In the genomic region with DNA sequence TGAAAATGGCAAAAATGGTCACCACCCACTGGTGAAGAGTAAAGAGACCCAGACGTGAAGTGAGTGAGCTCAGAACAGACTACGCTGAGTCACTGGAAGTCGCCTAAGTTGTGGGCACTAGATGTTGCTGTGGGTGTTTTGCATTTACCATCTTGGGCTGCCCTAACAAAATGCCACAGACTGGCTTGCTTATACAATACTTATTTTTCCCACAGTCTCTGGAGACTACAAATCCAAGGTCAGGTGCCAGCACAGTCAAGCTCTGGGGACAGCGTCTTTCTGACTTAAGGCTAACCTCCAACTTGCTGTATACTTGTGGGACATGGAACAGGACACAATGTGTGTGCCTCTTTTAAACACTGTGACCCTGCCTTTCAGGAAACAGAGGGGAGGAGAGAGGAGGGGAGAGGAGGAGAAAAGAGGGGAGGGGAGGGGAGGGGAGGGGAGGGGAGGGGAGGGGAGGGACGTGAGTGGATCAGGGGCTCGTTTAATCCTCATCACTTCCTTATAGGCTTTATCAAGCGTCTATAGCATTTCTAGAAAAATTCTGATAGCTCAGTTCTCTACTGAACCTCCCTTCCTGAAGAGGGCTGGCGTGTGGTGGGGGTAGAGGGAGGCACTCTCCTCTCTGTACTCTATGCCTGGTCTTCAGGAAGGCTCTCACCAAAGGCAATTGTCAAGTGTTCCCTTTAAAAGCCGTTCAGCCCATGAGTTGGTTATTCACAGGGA, we compare ENCODE assay signal across 14 mouse cellular contexts. TPM values are rescaled to one million over a fixed set of nuclear protein-coding genes. Genes with fewer than 3 reads are reported as not detected.
DNase-seq lines count a peak whose midpoint lies in the region; ATAC-seq and TF ChIP-seq lines count a peak whose summit lies in the region.
"Had no signal": no experiment of that assay in that cellular context is flagged by ENCODE, and none has a peak within 500 bp of the region (broad histone marks: within the 10 kb centered on the region; RNA-seq: fewer than 3 reads in every experiment).

No protein-coding gene starts in this region.

- intact Hi-C loops in heart, postnatal 25 days (cut with DNase I) = no loop called here

- TF ChIP-seq CTCF in bone marrow macrophage, adult 2 months (IDR thresholded peaks at IDR 0.05; ENCODE audit: low read depth, low read length) = no peak
- TF ChIP-seq CTCF in liver, embryonic 14.5 days (IDR thresholded peaks at IDR 0.05; ENCODE audit: low read depth) = no peak

- DNase-seq in heart, postnatal 25 days (ENCODE audit: low spot score) = no peak
- DNase-seq in 3T3-L1 (ENCODE audit: low read depth, low spot score) = peak; percentile 59
- no peak for DNase-seq in liver, embryonic 14.5 days (ENCODE audit: low read depth in 3 of 3, low spot score in 3 of 3)
- DNase-seq in gastrocnemius, postnatal 10 days = no peak
- DNase-seq in kidney, adult 18-20 months = no peak
- DNase-seq: cerebellum, adult 2 months; embryo, embryonic 11 days; kidney, adult 9 months; layer of hippocampus, adult 9-11 months; thymus, adult 2 months had no signal

- no peak for TF ChIP-seq EP300 in liver, embryonic 14.5 days (IDR thresholded peaks at IDR 0.05; ENCODE audit: low read depth)

- TF ChIP-seq POLR2A in bone marrow macrophage, adult 2 months (IDR thresholded peaks at IDR 0.05; ENCODE audit: borderline replicate concordance, low read depth, low read length) = no peak

- H3K4me3 ChIP-seq in heart, embryonic 13.5 days = no peak overlapping the region
- H3K4me3 ChIP-seq in bone marrow macrophage, adult 2 months (ENCODE audit: insufficient read depth, low read length) = no peak overlapping the region
- H3K4me3 ChIP-seq in liver, embryonic 14.5 days (ENCODE audit: insufficient read depth in 1 of 2, low read depth in 2 of 2, low read length in 2 of 2) = no peak overlapping the region
- no peak overlapping the region for H3K4me3 ChIP-seq in midbrain, embryonic 15.5 days
- H3K4me3 ChIP-seq: forebrain, embryonic 10.5 days had no signal

- peak overlapping the region; percentile 20; the same call in 1 of the 2 replicates for H3K27ac ChIP-seq in heart, embryonic 13.5 days (replicated peaks)
- peak overlapping the region; percentile 31; the same call in 1 of the 2 replicates for H3K27ac ChIP-seq in bone marrow macrophage, adult 2 months (ENCODE audit: insufficient read depth, low read depth, low read length)
- H3K27ac ChIP-seq in liver, embryonic 14.5 days = peak overlapping the region; percentile 51
- H3K27ac ChIP-seq in midbrain, embryonic 15.5 days = no peak overlapping the region
- H3K27ac ChIP-seq: forebrain, embryonic 10.5 days had no signal

- no peaks in the 10 kb centered on the region for H3K36me3 ChIP-seq in heart, embryonic 13.5 days
- no peaks in the 10 kb centered on the region for H3K36me3 ChIP-seq in liver, embryonic 14.5 days (replicated peaks; ENCODE audit: control insufficient read depth, insufficient read depth, low read depth)
- H3K36me3 ChIP-seq in midbrain, embryonic 15.5 days (replicated peaks) = no peaks in the 10 kb centered on the region
- H3K36me3 ChIP-seq: forebrain, embryonic 10.5 days had no signal

- H3K9ac ChIP-seq in heart, embryonic 13.5 days = no peak overlapping the region
- H3K9ac ChIP-seq in liver, embryonic 14.5 days (replicated peaks) = peak overlapping the region; percentile 50
- H3K9ac ChIP-seq in midbrain, embryonic 15.5 days = no peak overlapping the region

- H3K4me1 ChIP-seq in heart, embryonic 13.5 days = peaks cover 46% of the 10 kb centered on the region
- peaks cover 41% of the 10 kb centered on the region for H3K4me1 ChIP-seq in bone marrow macrophage, adult 2 months (ENCODE audit: control insufficient read depth, insufficient read depth, low read length)
- H3K4me1 ChIP-seq in liver, embryonic 14.5 days (replicated peaks; ENCODE audit: control insufficient read depth in 2 of 2, insufficient read depth in 2 of 2, low read length in 1 of 2) = peaks cover 41 to 52% of the 10 kb centered on the region in 2 experiments
- no peaks in the 10 kb centered on the region for H3K4me1 ChIP-seq in midbrain, embryonic 15.5 days

- no peaks in the 10 kb centered on the region for H3K27me3 ChIP-seq in heart, embryonic 13.5 days (replicated peaks)
- H3K27me3 ChIP-seq in liver, embryonic 14.5 days (ENCODE audit: control insufficient read depth, insufficient read depth, low read length) = no peaks in the 10 kb centered on the region
- H3K27me3 ChIP-seq in midbrain, embryonic 15.5 days (replicated peaks) = no peaks in the 10 kb centered on the region

- WGBS in heart, embryonic 13.5 days = 50% methylated on average over 9 of the region's 9 CpGs
- 24% methylated on average over 9 of the region's 9 CpGs for WGBS in liver, embryonic 14.5 days (ENCODE audit: insufficient replicate concordance)
- 58% methylated on average over 9 of the region's 9 CpGs for WGBS in midbrain, embryonic 15.5 days

- no peak for ATAC-seq in heart, embryonic 13.5 days (ENCODE audit: extremely low read depth, insufficient number of reproducible peaks, low FRiP score, low TSS enrichment)
- no peak; the same call in 1 of the 2 replicates for ATAC-seq in liver, embryonic 14.5 days (ENCODE audit: insufficient read depth)
- ATAC-seq in midbrain, embryonic 15.5 days (replicated peaks) = no peak

- peak overlapping the region; percentile 33; the same call in 1 of the 2 replicates for H3K4me2 ChIP-seq in heart, embryonic 13.5 days
- H3K4me2 ChIP-seq in liver, embryonic 14.5 days (ENCODE audit: low read depth) = peak overlapping the region; percentile 29; the same call in 1 of the 2 replicates
- H3K4me2 ChIP-seq in midbrain, embryonic 15.5 days = no peak overlapping the region

- H3K9me3 ChIP-seq in heart, embryonic 13.5 days = no peaks in the 10 kb centered on the region
- H3K9me3 ChIP-seq in liver, embryonic 14.5 days (ENCODE audit: control insufficient read depth, low read length) = no peaks in the 10 kb centered on the region
- no peaks in the 10 kb centered on the region for H3K9me3 ChIP-seq in midbrain, embryonic 15.5 days
- H3K9me3 ChIP-seq: forebrain, embryonic 10.5 days had no signal

RNA-seq across cellular contexts. Expression of gene Lactb, which starts 15.9 kb away (rescaled TPM):
- 6.2 and 7.0 TPM in 2 replicates for polyA plus RNA-seq in heart, embryonic 13.5 days (2015; fragmentation: Nextera tagmentation; extraction: Ambion mirVana)
- total RNA-seq in heart, postnatal 25 days (2021) = 10 to 100 TPM; 21.2 to 22.5 TPM
- 19.6 and 22.9 TPM in 2 replicates for polyA plus RNA-seq in bone marrow macrophage, adult 2 months (2012; ENCODE audit: insufficient read depth, insufficient read length, missing spikeins)
- polyA plus RNA-seq in liver, embryonic 14.5 days (2012; rRNA removed) = 3.8 and 5.6 TPM in 2 replicates
- polyA plus RNA-seq in liver, embryonic 14.5 days (2014; fragmentation: Nextera tagmentation; extraction: Ambion mirVana) = 6.8 and 7.7 TPM in 2 replicates
- total RNA-seq in gastrocnemius, postnatal 10 days (2021) = 10 to 100 TPM; 19.1 to 22.4 TPM
- 10.8 and 11.2 TPM in 2 replicates for polyA plus RNA-seq in midbrain, embryonic 15.5 days (2015; fragmentation: Nextera tagmentation; extraction: Ambion mirVana)

RNA-seq across cellular contexts. Expression of gene Rps27l, which starts 45.3 kb away (rescaled TPM):
- 523 and 569 TPM in 2 replicates for polyA plus RNA-seq in heart, embryonic 13.5 days (2015; fragmentation: Nextera tagmentation; extraction: Ambion mirVana)
- 100 to 1,000 TPM; 180 to 195 TPM for total RNA-seq in heart, postnatal 25 days (2021)
- 256 and 349 TPM in 2 replicates for polyA plus RNA-seq in bone marrow macrophage, adult 2 months (2012; ENCODE audit: insufficient read depth, insufficient read length, missing spikeins)
- 176 and 238 TPM in 2 replicates for polyA plus RNA-seq in liver, embryonic 14.5 days (2012; rRNA removed)
- polyA plus RNA-seq in liver, embryonic 14.5 days (2014; fragmentation: Nextera tagmentation; extraction: Ambion mirVana) = 612 and 652 TPM in 2 replicates
- 100 to 1,000 TPM; 215 to 237 TPM for total RNA-seq in gastrocnemius, postnatal 10 days (2021)
- polyA plus RNA-seq in midbrain, embryonic 15.5 days (2015; fragmentation: Nextera tagmentation; extraction: Ambion mirVana) = 179 and 197 TPM in 2 replicates

RNA-seq across cellular contexts. Expression of gene Tpm1, which starts 58.0 kb away (rescaled TPM):
- polyA plus RNA-seq in heart, embryonic 13.5 days (2015; fragmentation: Nextera tagmentation; extraction: Ambion mirVana) = 3,954 and 4,354 TPM in 2 replicates
- total RNA-seq in heart, postnatal 25 days (2021) = over 10,000 TPM; 12,975 to 13,062 TPM
- 103 and 104 TPM in 2 replicates for polyA plus RNA-seq in bone marrow macrophage, adult 2 months (2012; ENCODE audit: insufficient read depth, insufficient read length, missing spikeins)
- polyA plus RNA-seq in liver, embryonic 14.5 days (2012; rRNA removed) = 49.2 and 87.4 TPM in 2 replicates
- polyA plus RNA-seq in liver, embryonic 14.5 days (2014; fragmentation: Nextera tagmentation; extraction: Ambion mirVana) = 113 and 116 TPM in 2 replicates
- over 10,000 TPM; 16,629 to 18,397 TPM for total RNA-seq in gastrocnemius, postnatal 10 days (2021)
- 146 and 151 TPM in 2 replicates for polyA plus RNA-seq in midbrain, embryonic 15.5 days (2015; fragmentation: Nextera tagmentation; extraction: Ambion mirVana)

Comparison
In these comparisons a context has a peak if more than half of its experiments do, and no peak if none do; other contexts are left out.
1. RNA of gene Tpm1, which starts 58.0 kb away (polyA plus RNA-seq): 3,954 to 4,354 TPM in heart, embryonic 13.5 days; 146 to 151 TPM in midbrain, embryonic 15.5 days, 49.2 to 116 TPM in liver, embryonic 14.5 days and 103 to 104 TPM in bone marrow macrophage, adult 2 months; every median in the first group is over 10 times any median in the second.